Mouse (Mus musculus): ENCODE results near the gene Slf2.

- no peak for TF ChIP-seq CTCF (IDR thresholded peaks at IDR 0.05; ENCODE audit: low read depth, low read length)
- TF ChIP-seq GATA2 (IDR thresholded peaks at IDR 0.05; ENCODE audit: borderline replicate concordance, low read depth, low read length): no peak
Observed at GRCm38 (mm10) chr19:44926781-44927180, 4.2 kb upstream of the Slf2 start.
